ENCODE assay signal across 28 mouse cellular contexts in genomic region chr5:146611009-146611408, GRCm38 (mm10). TPM values are rescaled to one million over a fixed set of nuclear protein-coding genes. Genes with fewer than 3 reads are reported as not detected.
DNase-seq lines count a peak whose midpoint lies in the region; ATAC-seq and TF ChIP-seq lines count a peak whose summit lies in the region.
"Had no signal": no experiment of that assay in that cellular context is flagged by ENCODE, and none has a peak within 500 bp of the region (broad histone marks: within the 10 kb centered on the region; RNA-seq: fewer than 3 reads in every experiment).

No protein-coding gene starts in this region.

- no peak overlapping the region for H3K4me2 ChIP-seq in kidney, postnatal 0 days (ENCODE audit: low read length)
- H3K4me2 ChIP-seq in limb, embryonic 13.5 days (replicated peaks) = 0 out of 2 replicates have a peak overlapping the region, but pooled peaks have one; percentile 7
- H3K4me2 ChIP-seq: forebrain, embryonic 13.5 days; heart, embryonic 13.5 days; hindbrain, embryonic 12.5 days had no signal

- no peaks in the 10 kb centered on the region for H3K27me3 ChIP-seq in kidney, postnatal 0 days (ENCODE audit: insufficient read depth, low read length)
- no peaks in the 10 kb centered on the region for H3K27me3 ChIP-seq in limb, embryonic 13.5 days
- H3K27me3 ChIP-seq: forebrain, embryonic 13.5 days; heart, embryonic 13.5 days; hindbrain, embryonic 12.5 days had no signal

- no peaks in the 10 kb centered on the region for H3K9me3 ChIP-seq in kidney, postnatal 0 days (replicated peaks; ENCODE audit: low read length)
- H3K9me3 ChIP-seq in limb, embryonic 13.5 days = no peaks in the 10 kb centered on the region
- H3K9me3 ChIP-seq: forebrain, embryonic 13.5 days; G1E; hindbrain, embryonic 12.5 days had no signal

- no peaks in the 10 kb centered on the region for H3K36me3 ChIP-seq in kidney, postnatal 0 days (ENCODE audit: insufficient read depth, low read length)
- no peaks in the 10 kb centered on the region for H3K36me3 ChIP-seq in limb, embryonic 13.5 days
- H3K36me3 ChIP-seq: G1E; heart, embryonic 13.5 days; hindbrain, embryonic 12.5 days had no signal

- 8% methylated on average over 8 of the region's 8 CpGs for WGBS in kidney, postnatal 0 days
- WGBS in limb, embryonic 13.5 days = 3% methylated on average over 8 of the region's 8 CpGs

- H3K27ac ChIP-seq in kidney, postnatal 0 days = no peak overlapping the region
- no peak overlapping the region; the same call in 1 of the 2 replicates for H3K27ac ChIP-seq in limb, embryonic 13.5 days
- H3K27ac ChIP-seq: forebrain, embryonic 13.5 days; gastrocnemius, adult 2 months; heart, embryonic 13.5 days; hindbrain, embryonic 12.5 days had no signal

- no peak for TF ChIP-seq CTCF in kidney, postnatal 0 days (IDR thresholded peaks at IDR 0.05; ENCODE audit: low read depth)

- ATAC-seq in kidney, postnatal 0 days (replicated peaks; ENCODE audit: low FRiP score, low read depth) = no peak; the same call in 1 of the 2 replicates
- 0 out of 2 replicates have a peak, but pooled peaks have one; percentile 42 for ATAC-seq in limb, embryonic 13.5 days (ENCODE audit: low FRiP score, low read depth)
- no peak for ATAC-seq in activated CD4-positive, CD25-positive, alpha-beta regulatory T cell, adult 4 months
- ATAC-seq: CD4-positive, CD25-positive, alpha-beta regulatory T cell, adult 4 months; forebrain, embryonic 13.5 days; forebrain, postnatal 0 days had no signal

- peak; percentile 38 for DNase-seq in embryo, embryonic 10 days (ENCODE audit: low spot score)
- no peak for DNase-seq in embryo, embryonic 9.5 days (ENCODE audit: extremely low spot score)
- peak; percentile 8 for DNase-seq in kidney, postnatal 0 days (ENCODE audit: low spot score)
- DNase-seq in kidney, adult 11 months = no peak
- DNase-seq in forelimb bud, embryonic 11.5 days (ENCODE audit: low read depth, low spot score) = peak; percentile 27
- DNase-seq in layer of hippocampus, adult 9-11 months = no peak
- DNase-seq: adrenal gland, postnatal 10 days; B cell, adult 2 months; cerebellum, adult 11 months; cerebellum, adult 8-10 months; cerebellum, postnatal 25 days; forebrain, postnatal 0 days; gastrocnemius, adult 2 months; gastrocnemius, postnatal 25 days; heart, adult 11 months; heart, postnatal 36 days had no signal

- H3K4me3 ChIP-seq in kidney, postnatal 0 days (replicated peaks; ENCODE audit: low read depth, low read length) = no peak overlapping the region
- H3K4me3 ChIP-seq in limb, embryonic 13.5 days = no peak overlapping the region
- H3K4me3 ChIP-seq: forebrain, embryonic 13.5 days; gastrocnemius, adult 2 months; heart, embryonic 13.5 days; hindbrain, embryonic 12.5 days had no signal

- no peak overlapping the region for H3K9ac ChIP-seq in kidney, postnatal 0 days (ENCODE audit: low read depth, low read length)
- H3K9ac ChIP-seq in limb, embryonic 13.5 days = no peak overlapping the region
- H3K9ac ChIP-seq: forebrain, embryonic 13.5 days; forebrain, postnatal 0 days; heart, embryonic 13.5 days; hindbrain, embryonic 12.5 days had no signal

- H3K4me1 ChIP-seq in kidney, postnatal 0 days (replicated peaks; ENCODE audit: insufficient read depth, low read length) = no peaks in the 10 kb centered on the region
- H3K4me1 ChIP-seq in limb, embryonic 13.5 days = peaks cover 17% of the 10 kb centered on the region
- H3K4me1 ChIP-seq: forebrain, embryonic 13.5 days; heart, embryonic 13.5 days; hindbrain, embryonic 12.5 days had no signal

RNA-seq across cellular contexts. Expression of gene Gpr12, which starts 26.0 kb away (rescaled TPM):
- 0.61 and 0.68 TPM in 2 replicates for polyA plus RNA-seq in kidney, postnatal 0 days (2015; fragmentation: Nextera tagmentation; extraction: Ambion mirVana)
- polyA plus RNA-seq in limb, embryonic 13.5 days (2015; fragmentation: Nextera tagmentation; extraction: Ambion mirVana) = 0.17 and 0.22 TPM in 2 replicates
- not detected for polyA plus RNA-seq in activated CD4-positive, CD25-positive, alpha-beta regulatory T cell, adult 4 months (2017; shearing (Covaris generic))
- polyA plus RNA-seq: CD4-positive, CD25-positive, alpha-beta regulatory T cell, adult 4 months; embryonic facial prominence, embryonic 14.5 days; G1E; heart, embryonic 13.5 days; heart, postnatal 0 days had no signal

RNA-seq across cellular contexts. Expression of gene Gm3415, which starts 55.1 kb away (rescaled TPM):
- not detected in 2 replicates for polyA plus RNA-seq in kidney, postnatal 0 days (2015; fragmentation: Nextera tagmentation; extraction: Ambion mirVana)
- polyA plus RNA-seq in limb, embryonic 13.5 days (2015; fragmentation: Nextera tagmentation; extraction: Ambion mirVana) = not detected in 2 replicates
- polyA plus RNA-seq in activated CD4-positive, CD25-positive, alpha-beta regulatory T cell, adult 4 months (2017; shearing (Covaris generic)) = not detected
- polyA plus RNA-seq: brain, embryonic 14.5 days; CD4-positive, CD25-positive, alpha-beta regulatory T cell, adult 4 months; cortical plate, adult 2 months; embryonic facial prominence, embryonic 14.5 days; forebrain, embryonic 13.5 days; forebrain, postnatal 0 days; G1E; heart, embryonic 13.5 days; heart, postnatal 0 days; hindbrain, embryonic 12.5 days; hindbrain, embryonic 16.5 days had no signal

Comparison
In these comparisons a context has a peak if more than half of its experiments do, and no peak if none do; other contexts are left out.
1. DNase-seq: peak in embryo, embryonic 10 days (single experiment), kidney, postnatal 0 days (single experiment) and forelimb bud, embryonic 11.5 days (single experiment); none in embryo, embryonic 9.5 days (single experiment), kidney, adult 11 months (single experiment) and layer of hippocampus, adult 9-11 months (single experiment).